Mouse (Mus musculus): Measurements from ENCODE around the gene Phlda1.

GRCm38 (mm10) chr10:111537410-111537809 lies 31.3 kb downstream of the Phlda1 start:
- TF ChIP-seq CTCF (IDR thresholded peaks at IDR 0.05; ENCODE audit: control insufficient read depth, insufficient read depth, insufficient replicate concordance, low read depth, low read length) (no peak), POLR2A (IDR thresholded peaks at IDR 0.05; ENCODE audit: control insufficient read depth, low read depth, low read length) (no peak)
